Mouse (Mus musculus): ENCODE results near the gene Cdk18. TPM values are rescaled to one million over a fixed set of nuclear protein-coding genes. Genes with fewer than 3 reads are reported as not detected.
A peak's percentile ranks its signal among the peaks of the same experiment; 100 is the strongest.

Cdk18 gene
- polyA plus RNA-seq, 1 experiment, result 24.9 TPM

- H3K27ac ChIP-seq (ENCODE audit: control insufficient read depth, insufficient read depth, low read depth, low read length), result no peak overlapping the region
- no peaks in the 10 kb centered on the region for H3K36me3 ChIP-seq (ENCODE audit: control insufficient read depth, insufficient read depth, low read length)
- no peaks in the 10 kb centered on the region for H3K27me3 ChIP-seq (ENCODE audit: control insufficient read depth, insufficient read depth, low read length)
- no peak overlapping the region for H3K4me3 ChIP-seq (ENCODE audit: control insufficient read depth, low read depth, low read length)
- no peaks in the 10 kb centered on the region; the same call in 1 of the 2 replicates for H3K4me1 ChIP-seq (ENCODE audit: control insufficient read depth, insufficient read depth, low read length)
- TF ChIP-seq CTCF (IDR thresholded peaks at IDR 0.05; ENCODE audit: control insufficient read depth, insufficient read depth, insufficient replicate concordance, low read depth, low read length) (peak; percentile 96; the same call in 1 of the 2 replicates), POLR2A (IDR thresholded peaks at IDR 0.05; ENCODE audit: control insufficient read depth, low read depth, low read length) (no peak)
Observed at GRCm38 (mm10) chr1:132157016-132157781, 17.7 kb upstream of the Cdk18 start.

- H3K36me3 ChIP-seq (ENCODE audit: control insufficient read depth, insufficient read depth, low read length), result no peaks in the 10 kb centered on the region
- no peaks in the 10 kb centered on the region for H3K27me3 ChIP-seq (ENCODE audit: control insufficient read depth, insufficient read depth, low read length)
- no peaks in the 10 kb centered on the region; the same call in 1 of the 2 replicates for H3K4me1 ChIP-seq (ENCODE audit: control insufficient read depth, insufficient read depth, low read length)
- H3K27ac ChIP-seq (ENCODE audit: control insufficient read depth, insufficient read depth, low read depth, low read length), result no peak overlapping the region
- no peak overlapping the region for H3K4me3 ChIP-seq (ENCODE audit: control insufficient read depth, low read depth, low read length)
- TF ChIP-seq CTCF (IDR thresholded peaks at IDR 0.05; ENCODE audit: control insufficient read depth, insufficient read depth, insufficient replicate concordance, low read depth, low read length) (peak; percentile 90), POLR2A (IDR thresholded peaks at IDR 0.05; ENCODE audit: control insufficient read depth, low read depth, low read length) (no peak)
Observed at GRCm38 (mm10) chr1:132155737-132156136, 16.3 kb upstream of the Cdk18 start.

- no peak for TF ChIP-seq POLR2A (IDR thresholded peaks at IDR 0.05; ENCODE audit: control insufficient read depth, low read depth, low read length)
- TF ChIP-seq CTCF (IDR thresholded peaks at IDR 0.05; ENCODE audit: control insufficient read depth, insufficient read depth, insufficient replicate concordance, low read depth, low read length), result no peak
- no peak overlapping the region for H3K4me3 ChIP-seq (ENCODE audit: control insufficient read depth, low read depth, low read length)
- H3K27ac ChIP-seq (ENCODE audit: control insufficient read depth, insufficient read depth, low read depth, low read length), result no peak overlapping the region
- H3K27me3 ChIP-seq (ENCODE audit: control insufficient read depth, insufficient read depth, low read length), result no peaks in the 10 kb centered on the region
- H3K4me1 ChIP-seq (ENCODE audit: control insufficient read depth, insufficient read depth, low read length), result no peaks in the 10 kb centered on the region; the same call in 1 of the 2 replicates
- H3K36me3 ChIP-seq (ENCODE audit: control insufficient read depth, insufficient read depth, low read length), result no peaks in the 10 kb centered on the region
Observed at GRCm38 (mm10) chr1:132153691-132154090, 14.2 kb upstream of the Cdk18 start.

GRCm38 (mm10) chr1:132153086-132153690 lies 13.7 kb upstream of the Cdk18 start:
- TF ChIP-seq CTCF (IDR thresholded peaks at IDR 0.05; ENCODE audit: control insufficient read depth, insufficient read depth, insufficient replicate concordance, low read depth, low read length) (no peak), POLR2A (IDR thresholded peaks at IDR 0.05; ENCODE audit: control insufficient read depth, low read depth, low read length) (no peak)
- Histone ChIP-seq H3K4me3 (ENCODE audit: control insufficient read depth, low read depth, low read length) (no peak overlapping the region), H3K36me3 (ENCODE audit: control insufficient read depth, insufficient read depth, low read length) (no peaks in the 10 kb centered on the region), H3K27me3 (ENCODE audit: control insufficient read depth, insufficient read depth, low read length) (no peaks in the 10 kb centered on the region), H3K27ac (ENCODE audit: control insufficient read depth, insufficient read depth, low read depth, low read length) (no peak overlapping the region), H3K4me1 (ENCODE audit: control insufficient read depth, insufficient read depth, low read length) (no peaks in the 10 kb centered on the region; the same call in 1 of the 2 replicates)

DNA sequence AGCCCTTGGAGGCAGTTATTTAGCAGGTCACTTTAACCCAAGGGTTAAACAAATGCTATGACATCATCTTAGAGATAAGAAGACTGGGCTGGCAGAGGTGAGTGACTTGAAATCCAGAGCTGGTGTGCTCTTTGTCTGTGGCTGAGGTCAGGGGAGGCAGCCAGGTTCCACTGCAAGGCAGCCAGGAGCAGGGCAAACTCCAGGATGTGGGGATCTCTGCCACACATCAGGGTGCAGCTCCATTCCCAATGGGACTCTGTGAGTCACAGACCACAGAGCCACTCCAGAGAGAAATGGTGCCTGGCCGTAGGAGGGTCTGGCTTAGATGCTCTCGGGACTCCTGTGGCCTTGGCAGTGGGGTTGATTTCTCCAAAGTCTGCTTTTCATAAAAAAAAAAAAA lies 12.4 kb upstream of the Cdk18 start:
- no peaks in the 10 kb centered on the region for H3K27me3 ChIP-seq (ENCODE audit: control insufficient read depth, insufficient read depth, low read length)
- TF ChIP-seq POLR2A (IDR thresholded peaks at IDR 0.05; ENCODE audit: control insufficient read depth, low read depth, low read length), result no peak
- no peak for TF ChIP-seq CTCF (IDR thresholded peaks at IDR 0.05; ENCODE audit: control insufficient read depth, insufficient read depth, insufficient replicate concordance, low read depth, low read length)

DNA sequence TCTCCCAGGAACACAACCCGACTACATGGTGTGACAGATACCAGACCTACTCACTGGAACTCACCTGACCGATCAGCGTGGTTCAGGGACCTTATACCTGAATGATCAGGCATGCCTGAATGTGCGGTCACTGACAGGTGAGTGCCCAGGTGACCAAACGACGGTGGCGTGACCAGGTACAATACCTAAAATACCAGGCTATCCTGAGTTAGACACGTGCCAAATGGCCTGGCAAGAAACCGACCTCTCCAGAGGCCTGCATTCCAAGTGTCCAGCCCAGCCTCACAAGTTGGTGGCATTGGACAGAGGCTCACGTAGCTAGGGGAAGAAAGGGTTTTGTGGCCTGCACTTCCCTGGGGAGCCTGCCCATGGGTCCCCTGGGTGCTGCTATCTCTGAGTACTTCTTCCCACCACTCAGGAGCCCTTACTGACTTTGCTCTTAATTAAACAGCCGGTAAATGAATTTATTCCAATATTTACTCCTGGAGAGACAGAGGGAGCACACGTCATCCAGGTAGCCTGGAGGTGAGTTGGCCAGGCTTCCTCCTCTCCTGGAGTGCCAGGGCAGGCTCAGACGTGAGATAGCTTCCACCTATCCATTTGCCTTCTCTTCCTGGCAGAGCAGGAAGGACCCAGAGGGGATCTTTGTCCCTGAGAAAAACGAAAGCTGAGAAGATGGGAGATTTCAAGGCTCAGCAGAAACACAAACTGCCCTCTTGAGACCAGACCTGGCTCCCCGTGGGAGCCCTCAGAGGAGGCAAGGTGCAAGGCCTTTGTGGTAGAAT lies 11.5 kb upstream of the Cdk18 start:
- H3K36me3 ChIP-seq (ENCODE audit: control insufficient read depth, insufficient read depth, low read length), result no peaks in the 10 kb centered on the region
- no peaks in the 10 kb centered on the region; the same call in 1 of the 2 replicates for H3K4me1 ChIP-seq (ENCODE audit: control insufficient read depth, insufficient read depth, low read length)
- H3K27me3 ChIP-seq (ENCODE audit: control insufficient read depth, insufficient read depth, low read length), result no peaks in the 10 kb centered on the region
- no peak for TF ChIP-seq CTCF (IDR thresholded peaks at IDR 0.05; ENCODE audit: control insufficient read depth, insufficient read depth, insufficient replicate concordance, low read depth, low read length)
- peak; percentile 22; the same call in 1 of the 2 replicates for TF ChIP-seq POLR2A (IDR thresholded peaks at IDR 0.05; ENCODE audit: control insufficient read depth, low read depth, low read length)
- H3K4me3 ChIP-seq (ENCODE audit: control insufficient read depth, low read depth, low read length), result peak overlapping the region; percentile 41
- no peak overlapping the region for H3K27ac ChIP-seq (ENCODE audit: control insufficient read depth, insufficient read depth, low read depth, low read length)

More for the DNA sequence above, 12.4 kb upstream of the Cdk18 start:
- Histone ChIP-seq H3K27ac (ENCODE audit: control insufficient read depth, insufficient read depth, low read depth, low read length) (no peak overlapping the region), H3K4me1 (ENCODE audit: control insufficient read depth, insufficient read depth, low read length) (no peaks in the 10 kb centered on the region; the same call in 1 of the 2 replicates), H3K36me3 (ENCODE audit: control insufficient read depth, insufficient read depth, low read length) (no peaks in the 10 kb centered on the region), H3K4me3 (ENCODE audit: control insufficient read depth, low read depth, low read length) (no peak overlapping the region)

DNA sequence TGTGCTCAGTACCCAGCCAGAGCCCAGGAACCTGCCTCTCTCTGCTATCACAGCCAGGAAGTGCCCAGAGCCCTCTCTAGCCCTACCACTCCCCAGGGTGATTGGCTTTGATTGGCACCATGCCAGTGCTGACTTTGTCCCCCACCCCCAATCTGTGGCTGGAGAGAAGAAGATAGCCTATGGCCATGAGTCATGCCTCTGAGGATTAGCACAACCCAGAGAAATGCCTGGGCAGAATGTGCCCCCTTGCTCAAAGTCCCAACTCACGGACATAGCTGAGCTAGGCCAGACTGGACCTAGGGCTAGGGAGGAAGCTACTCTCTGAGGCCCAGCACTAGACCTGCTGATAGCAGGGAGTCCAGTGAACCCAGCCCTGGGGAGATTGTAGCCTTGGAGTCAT lies 10.7 kb upstream of the Cdk18 start:
- Histone ChIP-seq H3K27me3 (ENCODE audit: control insufficient read depth, insufficient read depth, low read length) (no peaks in the 10 kb centered on the region), H3K4me1 (ENCODE audit: control insufficient read depth, insufficient read depth, low read length) (no peaks in the 10 kb centered on the region; the same call in 1 of the 2 replicates), H3K36me3 (ENCODE audit: control insufficient read depth, insufficient read depth, low read length) (no peaks in the 10 kb centered on the region), H3K4me3 (ENCODE audit: control insufficient read depth, low read depth, low read length) (peak overlapping the region; percentile 15; the same call in 1 of the 2 replicates), H3K27ac (ENCODE audit: control insufficient read depth, insufficient read depth, low read depth, low read length) (no peak overlapping the region)
- TF ChIP-seq CTCF (IDR thresholded peaks at IDR 0.05; ENCODE audit: control insufficient read depth, insufficient read depth, insufficient replicate concordance, low read depth, low read length) (no peak), POLR2A (IDR thresholded peaks at IDR 0.05; ENCODE audit: control insufficient read depth, low read depth, low read length) (no peak)
